Mouse (Mus musculus) liver, embryonic 11.5 days (tissue): ENCODE measurements around the gene Pa2g4. TPM values are rescaled to one million over a fixed set of nuclear protein-coding genes. Genes with fewer than 3 reads are reported as not detected.
"Not testable (repeated sequence)": the region's sequence is repeated elsewhere in the genome, so short reads cannot be mapped to it uniquely, and the experiment has no call there.

Experiments
- ATAC-seq: fragments of 200-750 bp; cut with Nextera tagmentation; replicated peaks from 2 replicates; pipeline ENCODE4 v1.8.0; 2017; ENCODE audit warnings: moderate number of reproducible peaks, mild to moderate bottlenecking, moderate TSS enrichment, moderate library complexity; ENCODE audit not compliant: low FRiP score
- DNase-seq: peaks from one replicate; pipeline ENCODE4 v3.0.0-alpha.2; 2017; ENCODE audit warnings: low spot score
- H3K27ac ChIP-seq: fragments of 300-500 bp; sonication (generic); 2 replicates; pipeline ENCODE4 v1.5.1; 2014; ENCODE audit warnings: mild to moderate bottlenecking, low read depth, low read length, control low read depth
- H3K27me3 ChIP-seq: fragments of 300-500 bp; sonication (generic); replicated peaks from 2 replicates; pipeline ENCODE4 v1.6.1; 2014; ENCODE audit warnings: low read length, mixed read lengths; ENCODE audit not compliant: control insufficient read depth, insufficient read depth
- H3K36me3 ChIP-seq: fragments of 300-500 bp; sonication (generic); 2 replicates; pipeline ENCODE4 v1.6.1; 2014; ENCODE audit warnings: mild to moderate bottlenecking, low read length, moderate library complexity, mixed read lengths; ENCODE audit not compliant: control insufficient read depth, insufficient read depth
- H3K4me1 ChIP-seq: fragments of 300-500 bp; sonication (generic); replicated peaks from 2 replicates; pipeline ENCODE4 v1.6.1; 2014; ENCODE audit warnings: low read length, mixed read lengths; ENCODE audit not compliant: control insufficient read depth, insufficient read depth
- H3K4me2 ChIP-seq: fragments of 300-500 bp; sonication (generic); 2 replicates; pipeline ENCODE4 v1.6.1; 2014; ENCODE audit warnings: mild to moderate bottlenecking, control low read depth, moderate library complexity
- H3K4me3 ChIP-seq: fragments of 300-500 bp; sonication (generic); 2 replicates; pipeline ENCODE4 v1.5.1; 2014; ENCODE audit warnings: low read depth, low read length, control low read depth
- H3K9ac ChIP-seq: fragments of 300-500 bp; sonication (generic); 2 replicates; pipeline ENCODE4 v1.6.1; 2014; ENCODE audit warnings: low read depth, low read length, control low read depth
- H3K9me3 ChIP-seq: fragments of 300-500 bp; sonication (generic); 2 replicates; pipeline ENCODE4 v1.6.1; 2016; ENCODE audit warnings: low read length, inconsistent platforms, mixed read lengths; ENCODE audit not compliant: control insufficient read depth
- WGBS: fragments of 180-500 bp; shearing (Covaris S2); extraction: QIAGEN DNeasy Blood & Tissue Kit; methylation state at CpG from one replicate; pipeline ENCODE4 v1.1.7; 2014; 5-methylcytosine and 5-hydroxymethylcytosine counted together
- polyA plus RNA-seq: library from polyadenylated mRNA; unstranded; fragments of >200 nt; fragmentation: Nextera tagmentation; extraction: Ambion mirVana; gene quantifications from 2 replicates; pipeline ENCODE4 v1.2.1, GENCODE M21; 2014

Gene Pa2g4
- polyA plus RNA-seq = 384 and 397 TPM in 2 replicates

DNA sequence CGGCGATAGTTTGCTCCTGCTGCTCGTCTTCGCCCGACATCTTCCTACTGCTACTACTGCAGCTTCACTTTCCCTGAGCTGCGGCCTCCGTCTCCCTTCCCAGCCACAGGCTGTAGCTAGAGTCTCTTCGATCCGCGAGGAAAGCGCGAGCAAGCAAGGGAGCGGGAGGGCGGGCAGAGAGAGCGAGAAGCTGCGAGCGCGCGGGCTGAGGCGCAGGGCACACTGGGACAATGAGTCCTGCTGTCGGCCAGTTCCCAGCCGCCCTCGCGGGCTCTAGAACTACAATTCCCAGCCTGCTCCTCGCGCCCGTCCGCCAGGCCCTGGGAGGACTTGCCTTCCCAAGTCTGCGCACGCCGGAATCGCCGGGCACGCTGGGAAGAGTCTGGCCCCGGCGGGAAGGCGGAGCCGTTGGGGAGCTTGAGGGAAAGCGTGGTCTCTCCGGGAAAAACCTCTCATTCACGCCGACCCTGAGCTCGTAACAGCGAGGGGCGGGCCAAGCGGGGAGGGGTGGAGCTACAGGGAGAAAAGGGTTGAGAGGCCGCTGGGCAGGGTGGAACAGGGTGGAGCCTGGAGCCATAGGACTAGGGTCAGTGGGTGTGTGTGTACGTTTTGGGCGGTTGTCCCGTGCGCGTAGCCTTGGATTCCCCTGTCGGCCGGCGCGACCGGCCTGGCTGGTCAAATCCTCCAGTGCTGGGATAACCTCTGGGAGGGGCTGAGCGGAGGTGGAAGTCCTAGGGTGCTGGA lies at the start of gene Pa2g4:
Gene Pa2g4, minus strand, starts transcription at position 200 of the 744 bp plus-strand sequence.
- Histone ChIP-seq H3K27ac (peak within 1 kb of the TSS; percentile 89), H3K4me3 (peak within 1 kb of the TSS; percentile 91), H3K4me1 (peaks cover 9% of the 10 kb centered on the region; the same call in 1 of the 2 replicates), H3K36me3 (peaks cover 18% of the 10 kb centered on the region), H3K9me3 (no peaks in the 10 kb centered on the region), H3K9ac (peak within 1 kb of the TSS; percentile 97), H3K4me2 (peak within 1 kb of the TSS; percentile 76), H3K27me3 (no peaks in the 10 kb centered on the region)
- ATAC-seq = peak; percentile 99
- under 1% methylated on average over 58 of the region's 58 CpGs for WGBS
- DNase-seq = peak; percentile 100

DNA sequence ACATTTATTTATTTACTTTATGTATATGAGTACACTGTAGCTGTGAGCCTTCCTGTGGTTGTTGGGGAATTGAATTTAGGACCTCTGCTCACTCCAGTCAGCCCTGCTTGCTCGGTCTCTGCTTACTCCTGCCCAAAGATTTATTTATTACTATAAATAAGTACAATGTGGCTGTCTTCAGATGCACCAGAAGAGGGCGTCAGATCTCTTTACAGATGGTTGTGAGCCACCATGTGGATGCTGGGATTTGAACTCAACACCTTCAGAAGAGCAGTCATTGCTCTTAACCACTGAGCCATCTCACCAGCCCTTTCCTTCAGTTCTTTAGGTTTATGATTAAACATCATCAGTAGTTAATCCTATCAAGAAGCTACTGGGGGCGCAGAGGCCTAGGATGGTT lies 49.1 kb upstream of the Pa2g4 start:
- Histone ChIP-seq H3K27me3 (no peaks in the 10 kb centered on the region; the same call in 1 of the 2 replicates), H3K36me3 (no peaks in the 10 kb centered on the region), H3K4me1 (peaks cover 2% of the 10 kb centered on the region; the same call in 1 of the 2 replicates), H3K9ac (no peak overlapping the region), H3K27ac (no peak overlapping the region), H3K4me3 (no peak overlapping the region), H3K4me2 (no peak overlapping the region), H3K9me3 (no peaks in the 10 kb centered on the region)
- DNase-seq (no peak), ATAC-seq (no peak)
- WGBS = 56% methylated on average over 3 of the region's 3 CpGs

DNA sequence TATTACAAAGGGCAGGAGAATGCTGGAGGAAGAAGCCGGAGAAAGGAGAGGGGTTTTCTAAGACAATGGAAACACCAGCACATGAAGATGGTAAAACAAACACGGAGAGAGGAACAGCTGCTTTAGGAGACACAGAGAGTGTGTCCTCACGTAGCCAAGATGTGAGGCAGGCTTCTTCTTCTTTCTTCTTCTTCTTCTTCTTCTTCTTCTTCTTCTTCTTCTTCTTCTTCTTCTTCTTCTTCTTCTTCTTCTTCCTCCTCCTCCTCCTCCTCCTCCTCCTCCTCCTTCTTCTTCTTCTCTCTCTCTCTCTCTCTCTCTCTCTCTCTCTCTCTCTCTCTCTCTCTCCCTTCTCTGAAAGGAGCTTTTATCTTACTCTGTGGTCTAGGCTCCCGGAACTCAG lies 48.0 kb upstream of the Pa2g4 start:
- not testable (repeated sequence) for DNase-seq, H3K36me3 ChIP-seq, H3K27me3 ChIP-seq, H3K4me1 ChIP-seq, H3K4me2 ChIP-seq, H3K9ac ChIP-seq, H3K4me3 ChIP-seq, H3K27ac ChIP-seq, H3K9me3 ChIP-seq, ATAC-seq
- 48% methylated on average over 4 of the region's 4 CpGs for WGBS

DNA sequence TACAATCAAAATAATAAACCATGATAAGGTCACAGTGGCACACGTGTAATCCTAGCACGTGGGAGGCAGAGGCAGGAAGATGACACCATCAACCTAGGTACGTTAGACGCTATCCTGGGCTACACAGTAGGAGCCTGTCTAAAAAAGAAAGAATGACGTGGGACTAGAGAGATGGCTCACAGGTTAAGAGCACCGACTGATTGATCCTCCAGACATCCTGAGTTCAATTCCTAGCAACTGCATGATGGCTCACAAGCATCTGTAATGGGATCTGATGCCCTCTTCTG lies 47.3 kb upstream of the Pa2g4 start:
- peak; percentile 42 for ATAC-seq

DNA sequence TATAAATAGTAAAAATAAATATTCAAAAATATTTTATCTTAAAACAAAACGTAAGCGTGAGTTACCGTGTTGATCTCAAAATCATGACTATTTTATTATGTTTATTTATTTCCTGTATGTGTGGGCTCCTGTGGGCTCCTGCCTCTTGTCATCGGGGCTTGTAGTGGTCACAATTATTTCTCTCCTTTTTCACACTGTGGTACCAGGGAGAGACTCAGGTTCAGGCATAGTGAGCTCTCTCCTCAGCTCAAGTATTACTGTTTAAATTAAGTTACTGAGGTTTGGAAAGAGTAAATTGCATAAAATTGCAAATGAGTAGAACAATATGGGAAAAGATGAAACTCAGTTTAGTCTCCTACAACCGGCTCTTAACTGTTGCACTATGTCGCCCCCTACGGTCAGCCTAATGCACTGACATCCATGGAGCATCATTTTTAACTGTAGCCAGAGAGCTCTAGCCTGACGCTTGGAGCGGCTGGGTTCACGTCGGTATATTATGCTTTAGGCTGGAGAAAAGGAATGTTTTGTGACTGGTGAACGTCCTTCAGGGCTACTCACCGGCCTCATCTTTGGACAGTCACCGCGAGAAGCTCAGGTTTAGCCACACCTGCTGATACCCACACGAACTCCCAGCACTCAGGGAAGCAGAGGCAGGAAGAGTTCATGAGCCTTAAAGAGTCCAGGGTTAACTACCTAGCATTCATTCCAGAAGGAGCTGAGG lies 46.8 kb upstream of the Pa2g4 start:
- peak; percentile 81 for ATAC-seq
- WGBS = 13% methylated on average over 16 of the region's 16 CpGs

More for the DNA sequence above, 47.3 kb upstream of the Pa2g4 start:
- Histone ChIP-seq H3K4me2 (peak overlapping the region; percentile 54), H3K9me3 (no peaks in the 10 kb centered on the region), H3K27ac (no peak overlapping the region), H3K4me1 (peaks cover 2% of the 10 kb centered on the region; the same call in 1 of the 2 replicates), H3K9ac (0 out of 2 replicates have a peak overlapping the region, but pooled peaks have one; percentile 17), H3K36me3 (no peaks in the 10 kb centered on the region), H3K27me3 (no peaks in the 10 kb centered on the region; the same call in 1 of the 2 replicates), H3K4me3 (peak overlapping the region; percentile 19; the same call in 1 of the 2 replicates)
- DNase-seq = no peak
- WGBS = 36% methylated on average over 6 of the region's 6 CpGs

DNA sequence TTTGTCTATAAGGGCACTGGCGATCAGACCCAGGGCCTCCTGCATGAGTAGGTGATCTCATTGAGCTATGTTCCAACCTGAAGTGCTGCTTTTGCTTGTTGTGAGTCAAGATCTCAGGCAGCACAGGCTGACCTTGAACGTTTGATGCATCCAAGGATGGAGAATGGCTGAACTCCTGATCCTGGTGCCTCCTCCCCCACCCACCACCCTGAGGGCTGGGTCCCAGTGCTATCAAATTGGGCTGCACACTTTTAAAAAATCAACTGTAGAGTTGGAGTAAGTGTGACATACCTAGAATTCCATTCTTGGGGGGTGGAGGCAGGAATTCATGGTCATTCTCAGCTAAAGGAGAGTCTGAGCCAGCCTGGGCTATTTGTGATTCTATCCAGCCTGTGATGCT lies 40.7 kb upstream of the Pa2g4 start:
- DNase-seq = no peak
- WGBS = 38% methylated on average over 2 of the region's 2 CpGs
- Histone ChIP-seq H3K9me3 (no peaks in the 10 kb centered on the region), H3K36me3 (no peaks in the 10 kb centered on the region), H3K27ac (no peak overlapping the region), H3K4me3 (no peak overlapping the region), H3K4me2 (no peak overlapping the region), H3K27me3 (no peaks in the 10 kb centered on the region), H3K9ac (no peak overlapping the region), H3K4me1 (no peaks in the 10 kb centered on the region)
- ATAC-seq = no peak

More for the DNA sequence above, 46.8 kb upstream of the Pa2g4 start:
- Histone ChIP-seq H3K27ac (no peak overlapping the region), H3K4me1 (peaks cover 2% of the 10 kb centered on the region; the same call in 1 of the 2 replicates), H3K4me2 (peak overlapping the region; percentile 54), H3K4me3 (peak overlapping the region; percentile 19; the same call in 1 of the 2 replicates), H3K36me3 (no peaks in the 10 kb centered on the region), H3K9ac (0 out of 2 replicates have a peak overlapping the region, but pooled peaks have one; percentile 17), H3K9me3 (no peaks in the 10 kb centered on the region), H3K27me3 (no peaks in the 10 kb centered on the region; the same call in 1 of the 2 replicates)
- peak; percentile 68 for DNase-seq

DNA sequence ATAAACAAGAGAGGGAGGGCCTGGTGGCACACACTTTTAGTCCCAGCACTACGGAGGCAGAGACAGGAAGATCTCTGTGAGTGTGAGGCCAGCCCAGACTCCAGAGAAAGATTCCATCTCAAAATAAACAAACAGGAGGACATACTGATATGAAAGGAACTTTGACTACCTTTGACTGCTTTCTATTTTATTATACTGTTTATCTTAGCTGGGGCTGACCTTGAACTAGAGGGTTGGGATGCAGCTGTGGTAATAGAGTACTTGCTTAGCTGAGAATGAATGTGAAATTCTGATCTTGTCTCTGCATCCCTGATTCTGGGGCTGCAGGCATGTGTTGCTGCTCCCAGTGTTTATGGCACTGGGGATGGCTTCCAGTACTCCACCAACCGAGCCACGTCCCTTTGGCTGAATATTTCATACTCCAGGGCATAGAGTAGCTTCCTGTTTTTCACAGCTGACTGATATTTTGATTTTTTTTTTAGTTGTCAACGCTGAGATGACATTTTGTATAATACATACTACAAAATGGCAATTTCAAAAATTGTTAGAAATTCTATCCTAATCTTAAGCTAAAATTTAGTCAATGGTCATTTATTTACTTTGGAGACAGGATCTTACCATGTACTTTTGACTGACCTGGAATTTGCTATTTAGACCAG lies 36.8 kb upstream of the Pa2g4 start:
- WGBS = 73% methylated on average over 4 of the region's 4 CpGs

DNA sequence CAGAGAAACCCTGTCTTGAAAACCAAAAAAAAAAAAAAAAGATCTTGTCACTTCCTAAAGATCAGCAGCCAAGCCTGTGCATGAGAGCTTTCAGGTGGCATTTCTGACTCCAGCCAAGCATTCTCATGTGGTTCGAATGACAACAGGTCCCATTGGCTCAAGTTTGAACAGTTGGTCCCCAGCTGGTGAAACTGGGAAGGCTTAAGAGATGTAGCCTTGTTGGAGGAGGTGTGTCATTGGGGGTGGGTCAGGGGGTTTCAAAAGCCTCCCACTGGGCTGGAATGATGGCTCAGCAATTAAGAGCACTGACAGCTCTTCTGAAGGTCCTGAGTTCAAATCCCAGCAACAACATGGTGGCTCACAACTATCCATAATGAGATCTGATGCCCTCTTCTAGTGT lies 35.7 kb upstream of the Pa2g4 start:
- H3K9me3 ChIP-seq = no peaks in the 10 kb centered on the region
- H3K4me3 ChIP-seq = no peak overlapping the region
- H3K4me1 ChIP-seq = no peaks in the 10 kb centered on the region
- DNase-seq (no peak), ATAC-seq (no peak)
- 87% methylated on average over 1 of the region's 1 CpGs for WGBS
- H3K4me2 ChIP-seq = no peak overlapping the region
- no peaks in the 10 kb centered on the region for H3K36me3 ChIP-seq
- H3K27me3 ChIP-seq = no peaks in the 10 kb centered on the region
- no peak overlapping the region for H3K27ac ChIP-seq
- no peak overlapping the region for H3K9ac ChIP-seq

More for the DNA sequence above, 36.8 kb upstream of the Pa2g4 start:
- Histone ChIP-seq H3K9ac (no peak overlapping the region), H3K27me3 (no peaks in the 10 kb centered on the region), H3K27ac (no peak overlapping the region), H3K9me3 (no peaks in the 10 kb centered on the region), H3K36me3 (no peaks in the 10 kb centered on the region), H3K4me1 (no peaks in the 10 kb centered on the region), H3K4me2 (no peak overlapping the region), H3K4me3 (no peak overlapping the region)
- DNase-seq (no peak), ATAC-seq (no peak)
